Mouse (Mus musculus) megakaryocyte-erythroid progenitor cell, adult 5-6 weeks (primary cell): ENCODE results near the gene Zfp568. TPM values are rescaled to one million over a fixed set of nuclear protein-coding genes. Genes with fewer than 3 reads are reported as not detected.
A peak's percentile ranks its signal among the peaks of the same experiment; 100 is the strongest.

Source experiments
- ATAC-seq: replicated peaks from 2 replicates; pipeline ENCODE4 v1.8.0; 2016; ENCODE audit warnings: mild to moderate bottlenecking, inconsistent platforms; ENCODE audit not compliant: severe bottlenecking, poor library complexity, low FRiP score, low TSS enrichment
- total RNA-seq, 2 experiments: library from RNA; stranded (forward) in 1 of 2; stranded (reverse) in 1 of 2; fragments of 200-1000, 215-1000 nt in 1 of 2; fragments of >200 nt in 1 of 2; fragmentation: Nextera tagmentation in 1 of 2; gene quantifications; 2 replicates each; pipeline ENCODE4 v1.2.3; 2014 to 2017

Zfp568 gene
- total RNA-seq (2014; fragmentation: Nextera tagmentation) (9.0 and 16.5 TPM in 2 replicates), total RNA-seq (2017) (25.7 and 26.1 TPM in 2 replicates)

DNA sequence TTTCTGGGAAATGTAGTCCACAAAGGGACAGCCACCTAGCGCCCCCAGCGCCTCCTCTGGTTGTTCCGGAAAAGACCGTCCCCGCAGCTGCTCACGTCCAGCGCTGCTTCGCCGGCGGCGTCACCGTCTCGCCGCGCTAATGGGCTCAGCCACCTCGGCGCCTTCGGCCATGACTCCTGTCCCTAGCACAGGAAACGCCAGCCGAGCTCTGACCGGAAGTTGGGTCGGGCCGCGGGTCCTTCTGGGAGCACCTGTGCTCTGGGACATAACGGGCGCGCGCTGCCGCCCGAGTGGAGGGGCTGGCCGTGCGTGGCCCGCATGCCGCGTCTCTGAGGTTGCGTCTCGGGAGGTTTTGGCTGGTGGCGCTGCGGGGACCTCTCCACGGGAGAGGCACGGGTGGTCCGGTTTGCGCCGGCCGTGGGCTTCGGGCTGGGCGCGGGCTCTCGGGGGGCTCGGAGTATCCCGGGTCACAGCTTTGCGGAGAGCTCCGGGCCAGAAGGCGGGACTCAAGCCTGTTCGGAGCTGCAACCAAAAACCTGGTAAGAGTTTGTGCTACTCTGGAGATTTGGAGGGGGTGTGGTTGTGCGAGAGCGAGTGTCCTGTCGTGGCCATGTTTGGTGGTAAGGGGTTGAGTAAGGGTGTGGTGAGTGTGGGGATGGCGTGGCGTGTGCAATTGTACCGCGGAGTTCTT, at the start of gene Zfp568:
TSS of gene Zfp568 (plus strand) at position 266 of the 691 bp plus-strand sequence.
- ATAC-seq, result peak; percentile 94

- ATAC-seq, result no peak
Observed at GRCm38 (mm10) chr7:29938856-29939255, 44.9 kb upstream of the Zfp568 start.

GRCm38 (mm10) chr7:29941027-29941426, 42.7 kb upstream of the Zfp568 start:
- no peak for ATAC-seq

- ATAC-seq, result no peak
Observed at GRCm38 (mm10) chr7:29942740-29943139, 41.0 kb upstream of the Zfp568 start.

GRCm38 (mm10) chr7:29943720-29944119, 40.0 kb upstream of the Zfp568 start:
- no peak for ATAC-seq

GRCm38 (mm10) chr7:29944201-29944600, 39.6 kb upstream of the Zfp568 start:
- no peak for ATAC-seq

DNA sequence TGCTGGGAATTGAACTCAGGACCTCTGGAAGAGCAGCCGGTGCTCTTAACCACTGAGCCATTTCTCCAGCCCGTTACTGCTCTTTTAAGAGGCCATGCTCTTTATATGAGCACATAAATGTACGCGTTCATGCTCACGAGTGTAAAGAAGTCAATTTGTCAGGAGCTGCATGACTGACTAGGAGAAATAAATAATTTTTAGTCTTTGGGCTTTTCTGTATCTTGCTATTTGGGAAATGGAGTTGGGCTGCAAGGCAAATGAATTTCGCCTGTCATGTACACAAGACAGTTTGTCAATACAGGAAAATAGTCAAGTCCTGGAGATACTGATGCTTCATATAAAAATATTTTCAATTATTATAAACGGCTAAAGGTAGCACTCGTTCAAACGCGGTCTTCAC, 30.7 kb upstream of the Zfp568 start:
- no peak for ATAC-seq

DNA sequence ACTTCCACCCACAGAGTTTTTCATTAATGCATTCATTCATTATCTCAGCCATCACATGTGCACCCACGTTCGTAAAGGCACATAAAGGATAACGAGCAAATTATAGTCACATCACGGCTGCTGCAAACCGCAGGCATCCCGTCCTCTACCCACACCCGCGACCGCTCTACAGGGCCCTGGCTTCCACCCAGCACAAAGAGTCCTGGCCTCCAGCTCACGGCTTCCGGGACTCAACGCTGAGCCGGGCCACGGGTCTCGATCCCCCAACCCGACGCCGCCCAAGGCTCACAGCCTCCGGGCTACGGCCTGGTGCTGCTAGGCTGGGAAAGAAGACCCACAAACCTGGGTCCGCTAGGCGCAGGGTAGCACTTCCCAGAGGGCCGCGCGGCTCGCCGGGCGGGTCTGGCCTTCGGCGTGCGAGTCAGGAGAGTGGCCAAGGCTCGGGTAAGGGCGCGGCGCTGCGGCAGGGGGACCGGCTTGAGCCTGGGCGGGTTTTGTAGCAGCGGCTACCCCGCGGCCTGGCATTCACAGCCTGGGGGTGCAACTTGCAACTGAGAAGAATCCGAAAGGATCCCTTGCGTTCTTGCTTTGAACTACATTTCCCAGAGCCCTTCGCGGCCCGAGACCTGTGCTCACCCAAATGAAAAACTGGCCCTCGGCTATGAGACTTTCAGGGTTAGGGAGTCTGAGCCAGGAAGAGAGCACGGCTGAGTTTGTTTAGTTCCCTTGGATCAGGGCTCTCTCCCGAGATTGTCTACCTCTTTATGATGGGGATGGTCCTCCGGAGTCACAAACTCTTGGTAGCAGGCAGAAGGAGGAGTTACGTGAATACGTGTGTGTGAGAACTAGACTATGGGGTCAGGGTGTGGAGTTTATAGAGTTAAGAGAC, 30.0 kb upstream of the Zfp568 start, which contains the start of gene Zfp74:
TSS of gene Zfp74 (minus strand) at position 577 of the 889 bp plus-strand sequence.
- peak; percentile 88 for ATAC-seq

DNA sequence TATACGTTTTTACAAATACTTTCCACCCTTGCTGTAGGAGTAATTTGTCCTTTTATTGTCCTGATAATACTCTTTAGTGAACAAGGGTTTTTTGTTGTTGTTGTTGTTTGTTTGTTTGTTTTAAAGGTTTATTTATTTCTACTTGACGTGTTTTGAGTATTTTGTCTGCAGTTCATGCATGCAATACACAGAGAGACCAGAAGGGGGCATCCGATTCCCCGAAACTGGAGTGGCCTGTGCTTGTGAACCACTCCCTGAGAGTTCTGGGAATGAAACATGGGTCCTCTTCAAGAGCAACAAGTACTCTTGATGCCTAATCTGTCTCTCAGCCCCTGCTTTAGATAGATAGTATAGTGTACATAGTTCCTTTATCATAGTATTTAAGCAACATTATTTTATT, 29.0 kb upstream of the Zfp568 start:
- ATAC-seq, result 0 out of 2 replicates have a peak, but pooled peaks have one; percentile 21

- ATAC-seq, result no peak
Observed at GRCm38 (mm10) chr7:29956257-29956656, 27.5 kb upstream of the Zfp568 start.

DNA sequence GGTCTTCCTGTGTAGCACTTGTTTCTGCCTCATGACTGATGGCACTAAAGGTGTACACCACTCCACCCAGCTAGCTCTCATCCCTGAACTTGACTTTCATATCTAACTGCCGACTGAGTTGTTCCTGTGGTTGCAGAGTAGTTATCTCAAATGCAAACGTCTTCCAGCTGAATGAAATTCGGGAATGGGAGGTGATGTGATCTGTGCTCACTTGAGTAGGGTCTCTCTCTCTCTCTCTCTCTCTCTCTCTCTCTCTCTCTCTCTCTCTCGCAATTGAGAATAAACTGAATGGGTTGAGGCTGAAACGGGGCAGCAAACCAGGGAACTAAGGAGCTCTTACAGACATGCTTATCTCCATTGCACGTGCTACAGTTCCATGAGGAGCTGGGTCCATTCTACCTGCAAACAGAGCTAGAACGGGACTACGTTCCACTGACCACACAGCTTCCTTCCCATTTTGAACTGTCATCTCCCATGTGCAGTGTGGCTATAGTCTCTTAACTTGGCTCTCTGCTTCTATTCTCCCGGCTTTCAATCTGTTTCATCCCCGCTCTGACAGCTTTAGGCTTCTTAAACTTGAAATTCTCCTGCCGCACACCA, 25.5 kb upstream of the Zfp568 start:
- ATAC-seq, result no peak

- no peak for ATAC-seq
Observed at GRCm38 (mm10) chr7:29959004-29959403, 24.8 kb upstream of the Zfp568 start.

DNA sequence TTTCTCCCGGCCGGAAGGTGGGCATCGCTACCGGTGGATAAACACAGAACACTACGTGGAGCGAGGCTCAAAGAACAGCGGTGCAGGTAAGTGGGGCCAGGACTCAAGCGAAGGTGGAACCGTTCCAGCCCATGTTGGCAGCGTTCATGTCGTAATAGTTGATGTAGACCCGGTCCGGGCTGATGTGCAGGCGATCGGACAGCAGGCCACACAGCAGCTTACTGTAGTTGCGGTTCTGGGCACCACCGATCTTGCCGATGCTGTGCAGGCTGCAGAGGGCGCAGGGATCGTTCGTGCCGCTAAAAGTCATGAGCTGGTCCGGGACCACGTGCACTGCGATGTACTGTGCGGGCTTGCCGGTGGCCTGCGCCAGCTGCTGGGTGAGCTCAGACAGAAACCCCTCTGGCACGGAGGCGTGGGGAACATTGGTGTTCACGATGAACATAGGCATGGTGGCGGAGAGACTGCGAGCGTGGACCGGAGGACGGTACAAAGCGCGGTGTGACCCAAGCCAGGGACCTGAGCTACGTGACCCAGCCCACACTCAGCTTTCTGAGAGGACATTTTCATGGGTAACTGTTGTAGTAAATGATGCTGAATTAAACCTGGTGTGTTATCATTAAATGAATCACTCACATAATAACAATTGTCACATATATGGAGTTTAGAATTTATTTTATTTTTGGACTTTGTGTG, 18.5 kb upstream of the Zfp568 start:
- ATAC-seq, result 0 out of 2 replicates have a peak, but pooled peaks have one; percentile 59

GRCm38 (mm10) chr7:29970686-29971085, 13.1 kb upstream of the Zfp568 start:
- no peak for ATAC-seq

GRCm38 (mm10) chr7:29980761-29981160, 3.0 kb upstream of the Zfp568 start:
- ATAC-seq, result no peak

GRCm38 (mm10) chr7:29981455-29981854, 2.3 kb upstream of the Zfp568 start:
- no peak for ATAC-seq

DNA sequence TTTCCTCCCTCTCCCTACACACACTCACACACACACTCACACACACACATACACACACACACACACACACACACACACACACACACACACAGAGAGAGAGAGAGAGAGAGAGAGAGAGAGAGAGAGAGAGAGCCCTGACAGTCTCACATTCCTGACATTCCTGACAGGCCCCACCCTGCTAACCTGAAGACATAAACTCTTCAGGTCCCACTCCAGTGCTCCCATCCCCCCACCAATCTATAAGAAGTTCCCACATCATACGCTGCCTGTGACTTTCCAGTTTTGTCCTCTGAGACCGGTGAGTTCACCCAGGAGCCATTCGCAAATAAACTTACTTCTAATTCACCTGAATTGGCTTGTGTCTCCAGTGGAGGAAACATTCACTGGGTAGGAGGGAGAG, 1.9 kb upstream of the Zfp568 start:
- no peak for ATAC-seq

DNA sequence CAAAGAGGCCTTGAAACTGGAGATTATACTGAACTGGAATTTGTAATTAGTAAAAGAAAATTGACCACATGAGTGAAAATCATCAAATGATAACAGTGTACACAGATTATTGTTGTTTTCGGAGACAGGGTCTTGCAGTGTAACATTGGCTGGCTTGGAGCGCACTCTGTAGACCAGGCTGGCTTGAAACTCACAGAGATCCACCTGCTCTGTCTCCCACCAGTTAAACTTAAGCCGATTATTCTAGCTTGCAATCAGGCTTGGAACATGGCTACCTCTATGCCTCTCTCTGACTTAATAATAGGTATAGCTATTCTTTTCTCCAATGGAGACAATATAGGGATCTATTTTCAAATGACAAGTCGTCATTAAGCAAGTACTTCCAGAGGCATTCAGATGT, 1.4 kb upstream of the Zfp568 start:
- ATAC-seq, result no peak

GRCm38 (mm10) chr7:29982931-29983330, 824 bp upstream of the Zfp568 start:
- peak; percentile 66 for ATAC-seq

DNA sequence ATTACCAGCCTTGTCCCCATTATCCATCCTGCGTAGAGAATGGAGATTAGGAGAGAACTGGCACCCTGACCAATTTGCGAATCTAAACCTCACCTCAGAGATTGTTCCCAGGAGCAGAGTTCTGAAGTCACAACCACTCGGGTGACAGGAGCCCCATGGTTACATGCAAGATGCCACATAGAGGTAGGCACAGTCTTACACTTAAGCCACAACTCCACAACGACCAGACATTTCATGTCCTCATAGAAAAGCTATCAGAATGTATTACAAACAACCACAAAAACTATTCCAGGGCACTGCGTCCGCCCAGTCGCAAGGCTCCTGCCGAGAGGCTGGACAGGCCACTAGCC, 440 bp upstream of the Zfp568 start:
- peak; percentile 56 for ATAC-seq
